In the genomic region with DNA sequence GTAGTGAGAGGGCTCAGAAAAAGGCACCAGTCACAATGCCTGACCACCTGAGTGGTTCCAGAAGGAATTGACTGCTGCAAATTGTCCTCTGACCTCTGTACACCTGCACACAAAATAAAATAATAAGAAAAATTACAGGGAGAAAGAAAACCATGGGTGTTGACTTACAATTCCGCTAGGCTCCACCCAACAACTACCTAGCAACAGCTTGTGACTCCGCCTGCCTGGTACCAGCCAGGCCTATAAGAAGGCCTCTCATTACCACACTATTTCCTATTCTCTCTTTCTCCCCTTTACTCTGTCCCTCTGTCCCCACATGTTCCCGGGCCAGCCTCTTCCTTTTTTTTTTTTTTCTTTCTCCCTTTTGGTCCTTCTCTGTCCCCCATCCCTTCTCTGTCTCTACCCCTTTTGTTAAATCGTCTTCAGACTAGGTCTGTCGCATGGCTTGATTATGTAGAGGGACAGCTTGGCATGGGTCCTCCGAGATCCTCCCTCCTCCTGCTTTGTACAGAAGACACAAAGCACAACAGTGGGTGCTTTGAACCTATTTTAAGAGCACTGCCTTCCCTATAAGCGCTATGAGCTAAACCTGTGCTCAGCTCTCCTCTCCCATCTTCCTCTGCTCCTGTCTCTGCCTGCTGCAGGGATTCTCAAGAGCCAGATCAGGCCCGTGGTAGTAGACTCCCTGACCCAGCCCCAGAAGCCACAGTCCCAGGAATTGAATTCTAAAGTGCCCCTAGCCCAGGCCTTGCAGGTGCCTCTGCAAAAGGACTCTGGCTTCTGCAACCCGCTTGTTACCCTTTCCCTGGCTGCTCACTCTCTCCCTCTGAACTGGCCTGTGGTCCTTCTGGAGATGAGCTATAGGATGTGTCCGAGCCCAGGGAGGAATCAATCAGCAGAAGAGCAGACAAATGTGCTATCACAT, we compare ENCODE assay signal across 21 mouse cellular contexts.
DNase-seq lines count a peak whose midpoint lies in the region; ATAC-seq and TF ChIP-seq lines count a peak whose summit lies in the region.
"Had no signal": no experiment of that assay in that cellular context is flagged by ENCODE, and none has a peak within 500 bp of the region (broad histone marks: within the 10 kb centered on the region; RNA-seq: fewer than 3 reads in every experiment).

No protein-coding gene starts in this region.

- 87% methylated on average over 10 of the region's 10 CpGs for WGBS in midbrain, embryonic 11.5 days
- 81% methylated on average over 10 of the region's 10 CpGs for WGBS in midbrain, embryonic 14.5 days
- WGBS in embryonic facial prominence, embryonic 10.5 days = 83% methylated on average over 10 of the region's 10 CpGs
- 64% methylated on average over 10 of the region's 10 CpGs for WGBS in hindbrain, postnatal 0 days

- H3K27me3 ChIP-seq in midbrain, embryonic 11.5 days (ENCODE audit: control insufficient read depth, insufficient read depth, low read length) = no peaks in the 10 kb centered on the region
- no peaks in the 10 kb centered on the region for H3K27me3 ChIP-seq in midbrain, embryonic 14.5 days (ENCODE audit: control insufficient read depth, insufficient read depth, low read length)
- H3K27me3 ChIP-seq in embryonic facial prominence, embryonic 10.5 days (replicated peaks; ENCODE audit: low read depth, poor library complexity, severe bottlenecking) = no peaks in the 10 kb centered on the region
- H3K27me3 ChIP-seq in hindbrain, postnatal 0 days (ENCODE audit: insufficient read depth, low read length) = no peaks in the 10 kb centered on the region
- H3K27me3 ChIP-seq: forebrain, embryonic 13.5 days; kidney, embryonic 15.5 days; midbrain, embryonic 13.5 days; neural tube, embryonic 13.5 days had no signal

- H3K9ac ChIP-seq in midbrain, embryonic 11.5 days (ENCODE audit: low read length) = no peak overlapping the region
- no peak overlapping the region for H3K9ac ChIP-seq in midbrain, embryonic 14.5 days (replicated peaks; ENCODE audit: low read length)
- no peak overlapping the region for H3K9ac ChIP-seq in hindbrain, postnatal 0 days (replicated peaks; ENCODE audit: low read length)
- H3K9ac ChIP-seq: forebrain, embryonic 13.5 days; kidney, embryonic 15.5 days; liver, postnatal 0 days; midbrain, embryonic 13.5 days; neural tube, embryonic 13.5 days had no signal

- no peak overlapping the region for H3K4me3 ChIP-seq in midbrain, embryonic 11.5 days (ENCODE audit: low read depth, low read length)
- H3K4me3 ChIP-seq in midbrain, embryonic 14.5 days (replicated peaks; ENCODE audit: low read depth, low read length) = no peak overlapping the region
- H3K4me3 ChIP-seq in embryonic facial prominence, embryonic 10.5 days = no peak overlapping the region
- H3K4me3 ChIP-seq in hindbrain, postnatal 0 days (ENCODE audit: low read length) = no peak overlapping the region
- H3K4me3 ChIP-seq: forebrain, embryonic 13.5 days; kidney, embryonic 15.5 days; midbrain, embryonic 13.5 days; myocyte; neural tube, embryonic 13.5 days had no signal

- DNase-seq in frontal cortex, postnatal 10 days (ENCODE audit: low spot score in 2 of 2) = no peak
- DNase-seq in midbrain, embryonic 11.5 days (ENCODE audit: low spot score, missing footprints) = peak; percentile 71
- DNase-seq in midbrain, embryonic 14.5 days = no peak
- no peak for DNase-seq in embryonic facial prominence, embryonic 10.5 days (ENCODE audit: low spot score)
- DNase-seq in hindbrain, postnatal 0 days (ENCODE audit: low spot score) = no peak
- DNase-seq: adrenal gland, postnatal 36 days; cerebellum, adult 11 months; cerebellum, adult 9-11 months; heart, postnatal 10 days; kidney, adult 11 months; liver, postnatal 0 days; lung, postnatal 14 days; thymus, postnatal 14 days had no signal

- H3K36me3 ChIP-seq in midbrain, embryonic 11.5 days (ENCODE audit: control insufficient read depth, insufficient read depth, low read length) = no peaks in the 10 kb centered on the region
- H3K36me3 ChIP-seq in midbrain, embryonic 14.5 days (ENCODE audit: control insufficient read depth, insufficient read depth, low read length) = no peaks in the 10 kb centered on the region
- H3K36me3 ChIP-seq in embryonic facial prominence, embryonic 10.5 days (replicated peaks) = no peaks in the 10 kb centered on the region
- no peaks in the 10 kb centered on the region for H3K36me3 ChIP-seq in hindbrain, postnatal 0 days (ENCODE audit: insufficient read depth, low read length)
- H3K36me3 ChIP-seq: kidney, embryonic 15.5 days; midbrain, embryonic 13.5 days; neural tube, embryonic 13.5 days had no signal

- peak; percentile 89 for ATAC-seq in frontal cortex, adult (ENCODE audit: low TSS enrichment)
- ATAC-seq in midbrain, embryonic 11.5 days (ENCODE audit: low FRiP score) = no peak
- ATAC-seq in midbrain, embryonic 14.5 days (ENCODE audit: low FRiP score, low TSS enrichment) = no peak
- peak; percentile 21; the same call in 1 of the 2 replicates for ATAC-seq in hindbrain, postnatal 0 days
- ATAC-seq in megakaryocyte, adult 5-6 weeks (ENCODE audit: poor library complexity, severe bottlenecking) = no peak
- no peak for ATAC-seq in activated CD4-positive, CD25-positive, alpha-beta regulatory T cell, adult 4 months
- ATAC-seq: forebrain, embryonic 13.5 days; liver, postnatal 0 days; midbrain, embryonic 13.5 days had no signal

- no peak overlapping the region for H3K27ac ChIP-seq in midbrain, embryonic 11.5 days (ENCODE audit: low read depth, low read length)
- no peak overlapping the region for H3K27ac ChIP-seq in midbrain, embryonic 14.5 days (replicated peaks; ENCODE audit: low read depth, low read length)
- H3K27ac ChIP-seq in embryonic facial prominence, embryonic 10.5 days (replicated peaks) = peak overlapping the region; percentile 27; the same call in 1 of the 2 replicates
- no peak overlapping the region for H3K27ac ChIP-seq in hindbrain, postnatal 0 days
- H3K27ac ChIP-seq: forebrain, embryonic 13.5 days; kidney, embryonic 15.5 days; midbrain, embryonic 13.5 days; neural tube, embryonic 13.5 days had no signal

- H3K4me1 ChIP-seq in midbrain, embryonic 11.5 days (ENCODE audit: control insufficient read depth, insufficient read depth, low read length) = no peaks in the 10 kb centered on the region
- no peaks in the 10 kb centered on the region for H3K4me1 ChIP-seq in midbrain, embryonic 14.5 days (ENCODE audit: control insufficient read depth, insufficient read depth, low read length)
- peaks cover 15% of the 10 kb centered on the region for H3K4me1 ChIP-seq in embryonic facial prominence, embryonic 10.5 days
- H3K4me1 ChIP-seq in hindbrain, postnatal 0 days (ENCODE audit: insufficient read depth, low read length) = 0 out of 2 replicates have a peak, but pooled peaks cover 5% of the 10 kb centered on the region
- H3K4me1 ChIP-seq: forebrain, embryonic 13.5 days; kidney, embryonic 15.5 days; midbrain, embryonic 13.5 days had no signal

- TF ChIP-seq CTCF in hindbrain, postnatal 0 days (IDR thresholded peaks at IDR 0.05; ENCODE audit: low read depth) = no peak

- H3K9me3 ChIP-seq in midbrain, embryonic 11.5 days (ENCODE audit: control insufficient read depth, low read length) = no peaks in the 10 kb centered on the region
- no peaks in the 10 kb centered on the region for H3K9me3 ChIP-seq in midbrain, embryonic 14.5 days (ENCODE audit: control insufficient read depth, low read length)
- H3K9me3 ChIP-seq in embryonic facial prominence, embryonic 10.5 days = no peaks in the 10 kb centered on the region
- no peaks in the 10 kb centered on the region for H3K9me3 ChIP-seq in hindbrain, postnatal 0 days (ENCODE audit: low read length)
- H3K9me3 ChIP-seq: forebrain, embryonic 13.5 days; kidney, embryonic 15.5 days; midbrain, embryonic 13.5 days; neural tube, embryonic 13.5 days had no signal

- no peak overlapping the region for H3K4me2 ChIP-seq in midbrain, embryonic 11.5 days
- H3K4me2 ChIP-seq in midbrain, embryonic 14.5 days (ENCODE audit: low read length) = no peak overlapping the region
- no peak overlapping the region for H3K4me2 ChIP-seq in hindbrain, postnatal 0 days (ENCODE audit: low read depth, low read length)
- H3K4me2 ChIP-seq: forebrain, embryonic 13.5 days; kidney, embryonic 15.5 days; midbrain, embryonic 13.5 days; neural tube, embryonic 13.5 days had no signal

Comparison
In these comparisons a context has a peak if more than half of its experiments do, and no peak if none do; other contexts are left out.
1. ATAC-seq: peak in frontal cortex, adult (single experiment) and hindbrain, postnatal 0 days (single experiment); none in midbrain, embryonic 11.5 days (single experiment), midbrain, embryonic 14.5 days (single experiment), megakaryocyte, adult 5-6 weeks (single experiment) and activated CD4-positive, CD25-positive, alpha-beta regulatory T cell, adult 4 months (single experiment).